Mouse (Mus musculus) midbrain, postnatal 0 days (tissue): ENCODE data around the gene Atoh7. TPM values are rescaled to one million over a fixed set of nuclear protein-coding genes. Genes with fewer than 3 reads are reported as not detected.

ENCODE experiments used
- ATAC-seq: fragments of 200-750 bp; cut with Nextera tagmentation; 2 replicates; pipeline ENCODE4 v1.8.0; 2017; ENCODE audit warnings: moderate number of reproducible peaks, mild to moderate bottlenecking, moderate TSS enrichment, moderate library complexity; ENCODE audit not compliant: low FRiP score
- DNase-seq: peaks from one replicate; pipeline ENCODE4 v3.0.0-alpha.2; 2015; ENCODE audit warnings: low spot score
- H3K27ac ChIP-seq: fragments of 300-500 bp; sonication (generic); 2 replicates; pipeline ENCODE4 v1.5.1; 2014; ENCODE audit warnings: low read depth, mild to moderate bottlenecking, low read length, mixed read lengths
- H3K27me3 ChIP-seq: fragments of 300-500 bp; sonication (generic); 2 replicates; pipeline ENCODE4 v1.6.1; 2014; ENCODE audit warnings: low read length, control low read depth, mixed read lengths; ENCODE audit not compliant: insufficient read depth
- H3K36me3 ChIP-seq: fragments of 300-500 bp; sonication (generic); 2 replicates; pipeline ENCODE4 v1.6.1; 2014; ENCODE audit warnings: low read length, control low read depth, mixed read lengths; ENCODE audit not compliant: insufficient read depth
- H3K4me1 ChIP-seq: fragments of 300-500 bp; sonication (generic); 2 replicates; pipeline ENCODE4 v1.6.1; 2014; ENCODE audit warnings: mild to moderate bottlenecking, control low read depth, antibody characterized with exemption, low read length, mixed read lengths; ENCODE audit not compliant: insufficient read depth
- H3K4me2 ChIP-seq: fragments of 300-500 bp; sonication (generic); 2 replicates; pipeline ENCODE4 v1.6.1; 2014; ENCODE audit warnings: low read depth, mild to moderate bottlenecking, low read length, mixed read lengths; ENCODE audit not compliant: poor library complexity, severe bottlenecking
- H3K4me3 ChIP-seq: fragments of 300-500 bp; sonication (generic); 2 replicates; pipeline ENCODE4 v1.5.1; 2014; ENCODE audit warnings: low read depth, mild to moderate bottlenecking, low read length, moderate library complexity
- H3K9ac ChIP-seq: fragments of 300-500 bp; sonication (generic); replicated peaks from 2 replicates; pipeline ENCODE4 v1.6.1; 2014; ENCODE audit warnings: mild to moderate bottlenecking, low read length, moderate library complexity, mixed read lengths; ENCODE audit not compliant: poor library complexity, severe bottlenecking
- H3K9me3 ChIP-seq: fragments of 300-500 bp; sonication (generic); 2 replicates; pipeline ENCODE4 v1.6.1; 2016; ENCODE audit warnings: low read length, control low read depth
- CTCF ChIP-seq: IDR thresholded peaks from 2 replicates; pipeline ENCODE4 v1.5.1; 2016; ENCODE audit warnings: antibody characterized with exemption, mild to moderate bottlenecking
- WGBS: fragments of 180-500 bp; shearing (Covaris S2); extraction: QIAGEN DNeasy Blood & Tissue Kit; methylation state at CpG from one replicate; pipeline ENCODE4 v1.1.7; 2014; 5-methylcytosine and 5-hydroxymethylcytosine counted together
- polyA plus RNA-seq: library from polyadenylated mRNA; unstranded; fragments of >200 nt; fragmentation: Nextera tagmentation; extraction: Ambion mirVana; gene quantifications from 2 replicates; pipeline ENCODE4 v1.2.1, GENCODE M21; 2015
- total RNA-seq: library from RNA; depleted of rRNA; stranded (reverse); fragments of >200 nt; gene quantifications from 2 replicates; pipeline ENCODE4 v1.2.3, GENCODE M21; 2014

Gene Atoh7
- total and polyA plus RNA-seq, 2 experiments from 2014 or later, result 4.4 to 4.8 TPM

GRCm38 (mm10) chr10:63064516-63064915 is 34.9 kb upstream of the Atoh7 start:
- no peak overlapping the region for H3K9ac ChIP-seq
- WGBS, result 89% methylated on average over 9 of the region's 9 CpGs
- H3K9me3 ChIP-seq, result no peaks in the 10 kb centered on the region
- ATAC-seq (no peak), DNase-seq (no peak)
- H3K27me3 ChIP-seq, result no peaks in the 10 kb centered on the region
- no peaks in the 10 kb centered on the region for H3K36me3 ChIP-seq
- H3K4me2 ChIP-seq, result no peak overlapping the region
- H3K27ac ChIP-seq, result no peak overlapping the region
- no peak for TF ChIP-seq CTCF
- H3K4me1 ChIP-seq, result no peaks in the 10 kb centered on the region
- H3K4me3 ChIP-seq, result no peak overlapping the region

- no peak for ATAC-seq
Measured at GRCm38 (mm10) chr10:63065561-63065960, 33.9 kb upstream of the Atoh7 start.

GRCm38 (mm10) chr10:63065988-63066387 is 33.5 kb upstream of the Atoh7 start:
- Histone ChIP-seq H3K9me3 (no peaks in the 10 kb centered on the region), H3K4me2 (no peak overlapping the region), H3K9ac (no peak overlapping the region), H3K27ac (no peak overlapping the region), H3K36me3 (no peaks in the 10 kb centered on the region), H3K4me3 (no peak overlapping the region), H3K4me1 (no peaks in the 10 kb centered on the region), H3K27me3 (no peaks in the 10 kb centered on the region)
- peak; percentile 92 for TF ChIP-seq CTCF
- 5% methylated on average over 5 of the region's 5 CpGs for WGBS
- peak; percentile 63; the same call in 1 of the 2 replicates for ATAC-seq
- DNase-seq, result peak; percentile 88

More at GRCm38 (mm10) chr10:63065561-63065960, 33.9 kb upstream of the Atoh7 start:
- Histone ChIP-seq H3K36me3 (no peaks in the 10 kb centered on the region), H3K27ac (no peak overlapping the region), H3K4me1 (no peaks in the 10 kb centered on the region), H3K27me3 (no peaks in the 10 kb centered on the region), H3K9me3 (no peaks in the 10 kb centered on the region), H3K4me3 (no peak overlapping the region), H3K4me2 (no peak overlapping the region), H3K9ac (no peak overlapping the region)
- 59% methylated on average over 8 of the region's 8 CpGs for WGBS
- DNase-seq, result peak; percentile 3
- no peak for TF ChIP-seq CTCF

GRCm38 (mm10) chr10:63086304-63086703 is 13.1 kb upstream of the Atoh7 start:
- H3K36me3 ChIP-seq, result no peaks in the 10 kb centered on the region
- 0 out of 2 replicates have a peak, but pooled peaks cover 4% of the 10 kb centered on the region for H3K4me1 ChIP-seq
- no peaks in the 10 kb centered on the region for H3K9me3 ChIP-seq
- no peak overlapping the region for H3K9ac ChIP-seq
- DNase-seq (no peak), ATAC-seq (no peak)
- no peak overlapping the region for H3K4me2 ChIP-seq
- H3K4me3 ChIP-seq, result no peak overlapping the region
- WGBS, result 89% methylated on average over 10 of the region's 10 CpGs
- H3K27ac ChIP-seq, result no peak overlapping the region
- no peak for TF ChIP-seq CTCF
- H3K27me3 ChIP-seq, result no peaks in the 10 kb centered on the region

- 0 out of 2 replicates have a peak, but pooled peaks cover 4% of the 10 kb centered on the region for H3K4me1 ChIP-seq
- no peaks in the 10 kb centered on the region for H3K9me3 ChIP-seq
- H3K9ac ChIP-seq, result peak overlapping the region; percentile 29; the same call in 1 of the 2 replicates
- no peaks in the 10 kb centered on the region for H3K36me3 ChIP-seq
- peak overlapping the region; percentile 25 for H3K4me3 ChIP-seq
- WGBS, result 26% methylated on average over 8 of the region's 8 CpGs
- no peaks in the 10 kb centered on the region for H3K27me3 ChIP-seq
- peak; percentile 8 for DNase-seq
- no peak for ATAC-seq
- H3K4me2 ChIP-seq, result peak overlapping the region; percentile 50
- no peak for TF ChIP-seq CTCF
- no peak overlapping the region for H3K27ac ChIP-seq
Measured at GRCm38 (mm10) chr10:63089103-63089757, 10.2 kb upstream of the Atoh7 start.

DNA sequence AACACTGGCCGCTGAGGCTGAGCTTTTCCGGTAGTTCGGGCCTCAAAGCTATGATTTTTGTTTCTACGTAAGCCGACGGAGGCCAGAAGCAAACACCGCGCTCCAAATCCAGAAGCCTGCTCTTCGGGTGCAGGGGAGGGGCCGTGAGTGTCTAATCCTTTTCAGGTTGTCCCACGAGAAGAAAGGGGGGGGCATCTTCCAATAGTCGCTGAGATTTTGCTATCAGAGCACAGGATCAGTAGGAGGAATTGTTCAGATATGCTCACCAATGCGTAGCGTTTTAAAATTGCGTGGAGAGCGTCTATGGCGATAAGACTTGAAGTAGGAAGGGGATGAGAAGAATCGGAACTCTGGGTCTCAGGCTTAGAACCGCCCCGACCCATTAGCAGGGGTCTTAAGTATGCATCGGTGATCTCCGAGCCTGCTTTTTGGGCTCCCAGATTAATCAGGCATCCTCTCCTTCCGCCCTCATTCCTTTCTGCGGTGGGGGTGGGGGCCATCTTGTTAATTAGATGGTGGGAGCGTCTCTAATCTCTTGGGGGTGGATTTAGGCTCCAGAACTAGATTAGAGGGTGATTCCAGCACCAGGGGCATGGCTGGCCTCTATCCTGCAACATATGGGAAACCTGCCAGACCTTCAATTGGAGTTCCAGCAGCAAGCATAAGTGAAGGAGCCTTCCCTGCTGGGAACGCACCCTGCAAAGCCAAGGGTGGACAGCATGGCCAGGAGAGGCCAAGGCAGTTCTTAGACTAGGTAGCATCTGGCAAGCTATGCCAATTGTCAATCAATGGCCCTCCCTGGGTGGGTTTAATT is 9.5 kb upstream of the Atoh7 start:
- Histone ChIP-seq H3K27me3 (no peaks in the 10 kb centered on the region), H3K36me3 (no peaks in the 10 kb centered on the region), H3K27ac (no peak overlapping the region), H3K9me3 (no peaks in the 10 kb centered on the region), H3K4me3 (peak overlapping the region; percentile 25), H3K4me1 (0 out of 2 replicates have a peak, but pooled peaks cover 4% of the 10 kb centered on the region), H3K9ac (peak overlapping the region; percentile 29; the same call in 1 of the 2 replicates), H3K4me2 (peak overlapping the region; percentile 50)
- DNase-seq (peak; percentile 58), ATAC-seq (no peak; the same call in 1 of the 2 replicates)
- 3% methylated on average over 26 of the region's 26 CpGs for WGBS
- no peak for TF ChIP-seq CTCF
